Mouse (Mus musculus) liver, postnatal 0 days (tissue): Measurements from ENCODE around the gene Clmn. TPM values are rescaled to one million over a fixed set of nuclear protein-coding genes. Genes with fewer than 3 reads are reported as not detected.

Experiments used
- ATAC-seq: fragments of 200-750 bp; cut with Nextera tagmentation; 2 replicates; pipeline ENCODE4 v1.8.0; 2017; ENCODE audit warnings: mild to moderate bottlenecking, moderate library complexity
- DNase-seq: peaks from one replicate; pipeline ENCODE4 v3.0.0-alpha.2; 2016
- H3K27ac ChIP-seq: fragments of 300-500 bp; sonication (generic); 2 replicates; pipeline ENCODE4 v1.5.1; 2014; ENCODE audit warnings: antibody characterized with exemption, moderate library complexity, mild to moderate bottlenecking, low read depth
- H3K27me3 ChIP-seq: fragments of 300-500 bp; sonication (generic); 2 replicates; pipeline ENCODE4 v1.6.1; 2014; ENCODE audit warnings: low read length, control low read depth, mixed read lengths; ENCODE audit not compliant: insufficient read depth
- H3K36me3 ChIP-seq: fragments of 300-500 bp; sonication (generic); replicated peaks from 2 replicates; pipeline ENCODE4 v1.6.1; 2014; ENCODE audit warnings: mild to moderate bottlenecking, control low read depth, low read length, moderate library complexity, mixed read lengths; ENCODE audit not compliant: insufficient read depth
- H3K4me1 ChIP-seq: fragments of 300-500 bp; sonication (generic); 2 replicates; pipeline ENCODE4 v1.6.1; 2014; ENCODE audit warnings: antibody characterized with exemption, mild to moderate bottlenecking, control low read depth; ENCODE audit not compliant: insufficient read depth
- H3K4me2 ChIP-seq: fragments of 300-500 bp; sonication (generic); 2 replicates; pipeline ENCODE4 v1.6.1; 2014; ENCODE audit warnings: low read depth, mild to moderate bottlenecking, low read length, moderate library complexity, mixed read lengths
- H3K4me3 ChIP-seq: fragments of 300-500 bp; sonication (generic); 2 replicates; pipeline ENCODE4 v1.5.1; 2014; ENCODE audit warnings: low read depth, low read length
- H3K9ac ChIP-seq: fragments of 300-500 bp; sonication (generic); replicated peaks from 2 replicates; pipeline ENCODE4 v1.6.1; 2014; ENCODE audit warnings: mild to moderate bottlenecking, moderate library complexity
- H3K9me3 ChIP-seq: fragments of 300-500 bp; sonication (generic); 2 replicates; pipeline ENCODE4 v1.6.1; 2016; ENCODE audit warnings: mild to moderate bottlenecking, control low read depth, low read length, mixed read lengths
- CTCF ChIP-seq: sonication (generic); IDR thresholded peaks from 2 replicates; pipeline ENCODE4 v1.5.1; 2016; ENCODE audit warnings: antibody characterized with exemption, low read depth
- EP300 ChIP-seq: IDR thresholded peaks from 2 replicates; pipeline ENCODE4 v1.6.1; 2016; ENCODE audit warnings: antibody characterized with exemption, low read depth, mild to moderate bottlenecking
- WGBS: fragments of 180-500 bp; shearing (Covaris S2); extraction: QIAGEN DNeasy Blood & Tissue Kit; methylation state at CpG from one replicate; pipeline ENCODE4 v1.1.7; 2014; ENCODE audit not compliant: insufficient replicate concordance; 5-methylcytosine and 5-hydroxymethylcytosine counted together
- polyA plus RNA-seq: library from polyadenylated mRNA; unstranded; fragments of >200 nt; fragmentation: Nextera tagmentation; extraction: Ambion mirVana; gene quantifications from 2 replicates; pipeline ENCODE4 v1.2.1, GENCODE M21; 2015

Gene Clmn
- polyA plus RNA-seq, 1 experiment from 2014 or later: 1.9 TPM

GRCm38 (mm10) chr12:104827721-104828120 is 37.2 kb downstream of the Clmn start:
- no peak overlapping the region for H3K9ac ChIP-seq
- DNase-seq (no peak), ATAC-seq (no peak)
- TF ChIP-seq EP300 (no peak), CTCF (no peak)
- no peaks in the 10 kb centered on the region for H3K36me3 ChIP-seq
- H3K27me3 ChIP-seq: no peaks in the 10 kb centered on the region
- 68% methylated on average over 6 of the region's 6 CpGs for whole genome bisulfite sequencing
- H3K4me2 ChIP-seq: no peak overlapping the region
- no peaks in the 10 kb centered on the region for H3K9me3 ChIP-seq
- H3K4me3 ChIP-seq: no peak overlapping the region
- peaks cover 25% of the 10 kb centered on the region for H3K4me1 ChIP-seq
- H3K27ac ChIP-seq: no peak overlapping the region

GRCm38 (mm10) chr12:104824907-104825267 is 40.0 kb downstream of the Clmn start:
- H3K9me3 ChIP-seq: no peaks in the 10 kb centered on the region
- no peak overlapping the region for H3K4me3 ChIP-seq
- peaks cover 25% of the 10 kb centered on the region for H3K4me1 ChIP-seq
- peak overlapping the region; percentile 35; the same call in 1 of the 2 replicates for H3K9ac ChIP-seq
- TF ChIP-seq CTCF: no peak
- no peak; the same call in 1 of the 2 replicates for TF ChIP-seq EP300
- H3K27me3 ChIP-seq: no peaks in the 10 kb centered on the region
- ATAC-seq: peak; percentile 35
- no peaks in the 10 kb centered on the region for H3K36me3 ChIP-seq
- H3K27ac ChIP-seq: peak overlapping the region; percentile 83
- WGBS: 41% methylated on average over 6 of the region's 6 CpGs
- no peak for DNase-seq
- H3K4me2 ChIP-seq: peak overlapping the region; percentile 11

- TF ChIP-seq EP300 (peak; percentile 86), CTCF (no peak)
- peak; percentile 91 for DNase-seq
- H3K4me2 ChIP-seq: peak overlapping the region; percentile 11
- H3K36me3 ChIP-seq: no peaks in the 10 kb centered on the region
- H3K4me1 ChIP-seq: peaks cover 21% of the 10 kb centered on the region
- H3K27me3 ChIP-seq: no peaks in the 10 kb centered on the region
- WGBS: 57% methylated on average over 12 of the region's 12 CpGs
- no peak overlapping the region for H3K4me3 ChIP-seq
- no peak overlapping the region for H3K9ac ChIP-seq
- H3K27ac ChIP-seq: peak overlapping the region; percentile 83
- peak; percentile 97 for ATAC-seq
- H3K9me3 ChIP-seq: no peaks in the 10 kb centered on the region
Measured at GRCm38 (mm10) chr12:104824244-104824906, 40.5 kb downstream of the Clmn start.

- Histone ChIP-seq H3K4me2 (no peak overlapping the region), H3K27me3 (no peaks in the 10 kb centered on the region), H3K4me3 (no peak overlapping the region), H3K4me1 (peaks cover 20% of the 10 kb centered on the region), H3K36me3 (no peaks in the 10 kb centered on the region), H3K9ac (no peak overlapping the region), H3K27ac (peak overlapping the region; percentile 83; the same call in 1 of the 2 replicates), H3K9me3 (no peaks in the 10 kb centered on the region)
- no peak for ATAC-seq
- 92% methylated on average over 7 of the region's 7 CpGs for WGBS
- TF ChIP-seq CTCF (no peak), EP300 (no peak)
- DNase-seq: no peak
Measured at GRCm38 (mm10) chr12:104823722-104824121, 41.2 kb downstream of the Clmn start.

GRCm38 (mm10) chr12:104822838-104823599 is 41.9 kb downstream of the Clmn start:
- no peak for ATAC-seq
- DNase-seq: no peak
- H3K9ac ChIP-seq: no peak overlapping the region
- H3K9me3 ChIP-seq: no peaks in the 10 kb centered on the region
- TF ChIP-seq EP300 (no peak), CTCF (peak; percentile 50)
- H3K4me2 ChIP-seq: no peak overlapping the region
- H3K36me3 ChIP-seq: no peaks in the 10 kb centered on the region
- WGBS: 84% methylated on average over 10 of the region's 10 CpGs
- peaks cover 20% of the 10 kb centered on the region for H3K4me1 ChIP-seq
- H3K4me3 ChIP-seq: no peak overlapping the region
- no peaks in the 10 kb centered on the region for H3K27me3 ChIP-seq
- H3K27ac ChIP-seq: no peak overlapping the region

GRCm38 (mm10) chr12:104822151-104822550 is 42.7 kb downstream of the Clmn start:
- Histone ChIP-seq H3K4me3 (no peak overlapping the region), H3K27me3 (no peaks in the 10 kb centered on the region), H3K4me2 (no peak overlapping the region), H3K9me3 (no peaks in the 10 kb centered on the region), H3K4me1 (peaks cover 20% of the 10 kb centered on the region), H3K36me3 (no peaks in the 10 kb centered on the region), H3K9ac (no peak overlapping the region), H3K27ac (no peak overlapping the region)
- TF ChIP-seq EP300: no peak
- no peak for TF ChIP-seq CTCF
- 84% methylated on average over 8 of the region's 8 CpGs for WGBS
- DNase-seq (no peak), ATAC-seq (no peak)
